Mouse (Mus musculus) embryonic facial prominence, embryonic 12.5 days (tissue): Measurements from ENCODE around the gene Zc3h13. TPM values are rescaled to one million over a fixed set of nuclear protein-coding genes. Genes with fewer than 3 reads are reported as not detected.

Experiments used
- ATAC-seq: fragments of 200-750 bp; cut with Nextera tagmentation; 2 replicates; pipeline ENCODE4 v1.8.0; 2017; ENCODE audit not compliant: insufficient number of reproducible peaks, insufficient read depth, low FRiP score, low TSS enrichment
- H3K27ac ChIP-seq: fragments of 300-500 bp; sonication (generic); 2 replicates; pipeline ENCODE4 v1.5.1; 2016; ENCODE audit warnings: mild to moderate bottlenecking
- H3K27me3 ChIP-seq: fragments of 300-500 bp; sonication (generic); 2 replicates; pipeline ENCODE4 v1.6.1; 2016; ENCODE audit warnings: mild to moderate bottlenecking, moderate library complexity
- H3K36me3 ChIP-seq: fragments of 300-500 bp; sonication (generic); 2 replicates; pipeline ENCODE4 v1.6.1; 2016; ENCODE audit warnings: mild to moderate bottlenecking
- H3K4me1 ChIP-seq: fragments of 300-500 bp; sonication (generic); 2 replicates; pipeline ENCODE4 v1.6.1; 2016
- H3K4me2 ChIP-seq: fragments of 300-500 bp; sonication (generic); replicated peaks from 2 replicates; pipeline ENCODE4 v1.6.1; 2016; ENCODE audit warnings: mild to moderate bottlenecking, moderate library complexity
- H3K4me3 ChIP-seq: fragments of 300-500 bp; sonication (generic); 2 replicates; pipeline ENCODE4 v1.5.1; 2016; ENCODE audit warnings: mild to moderate bottlenecking
- H3K9ac ChIP-seq: fragments of 300-500 bp; sonication (generic); 2 replicates; pipeline ENCODE4 v1.6.1; 2016; ENCODE audit warnings: mild to moderate bottlenecking, moderate library complexity
- H3K9me3 ChIP-seq: fragments of 300-500 bp; sonication (generic); 2 replicates; pipeline ENCODE4 v1.6.1; 2016; ENCODE audit warnings: mild to moderate bottlenecking, moderate library complexity
- WGBS: fragments of 180-500 bp; shearing (Covaris S2); methylation state at CpG from one replicate; pipeline ENCODE4 v1.1.7; 2016; 5-methylcytosine and 5-hydroxymethylcytosine counted together
- microRNA-seq: library from miRNA; unstranded; fragments of <30 nt; microRNA quantifications from one replicate; pipeline ENCODE4, GENCODE M21; 2017
- polyA plus RNA-seq: library from polyadenylated mRNA; unstranded; fragments of >200 nt; fragmentation: Nextera tagmentation; extraction: Ambion mirVana; gene quantifications from 2 replicates; pipeline ENCODE4 v1.2.1, GENCODE M21; 2016

Zc3h13 gene
- polyA plus RNA-seq, 1 experiment from 2014 or later: 39.1 TPM

DNA sequence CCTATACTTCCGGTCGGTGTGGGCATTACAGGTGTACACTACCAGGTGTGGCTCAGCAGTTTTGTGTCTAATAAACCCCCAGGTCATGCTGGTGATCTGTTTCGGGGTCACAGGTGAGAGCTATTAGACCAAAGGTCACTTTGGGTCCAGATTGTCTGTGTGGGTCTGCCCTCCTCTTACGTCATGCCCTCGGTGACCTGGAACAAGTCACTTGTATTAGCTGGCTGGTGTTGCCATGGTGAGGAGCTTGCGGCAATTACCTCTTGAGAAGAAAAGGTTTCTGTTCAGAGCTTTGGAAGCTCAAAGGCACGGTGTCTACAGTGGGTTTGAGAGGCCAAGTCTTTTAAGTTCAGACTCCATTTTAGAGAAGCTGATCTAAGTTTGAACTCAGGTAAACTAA is 93.4 kb downstream of the Zc3h13 start:
- Histone ChIP-seq H3K36me3 (no peaks in the 10 kb centered on the region), H3K4me2 (no peak overlapping the region), H3K4me1 (0 out of 2 replicates have a peak, but pooled peaks cover 2% of the 10 kb centered on the region), H3K9ac (no peak overlapping the region), H3K27me3 (no peaks in the 10 kb centered on the region), H3K4me3 (no peak overlapping the region), H3K27ac (no peak overlapping the region), H3K9me3 (no peaks in the 10 kb centered on the region)
- WGBS: 41% methylated on average over 7 of the region's 7 CpGs
- ATAC-seq: no peak

Small RNA genes lying within 50 kb of the gene (microRNA-seq; reads per million reads assigned to microRNA genes)
- not detected for gene Gm44482

Other genes with a start within 250 kb of the Zc3h13 start
- gene Lrrc63, start 153.5 kb upstream of the Zc3h13 start, polyA plus RNA-seq: not detected in 2 replicates
- gene Lcp1, start 153.3 kb upstream of the Zc3h13 start, polyA plus RNA-seq: 24.3 and 25.6 TPM in 2 replicates
- 0.28 TPM in 1 of 2 replicates, not detected in the other for gene Cpb2, start 42.1 kb upstream of the Zc3h13 start, polyA plus RNA-seq
- gene Siah3, start 171.6 kb downstream of the Zc3h13 start, polyA plus RNA-seq: 0.11 and 0.12 TPM in 2 replicates